Mouse (Mus musculus) left cerebral cortex, postnatal 10 days (tissue): Measurements from ENCODE around the gene Orai3. TPM values are rescaled to one million over a fixed set of nuclear protein-coding genes. Genes with fewer than 3 reads are reported as not detected.
A peak's percentile ranks its signal among the peaks of the same experiment; 100 is the strongest.

ENCODE experiments used
- DNase-seq, 2 experiments: peaks; one replicate each; pipeline ENCODE4 v3.0.0; 2021 to 2022; ENCODE audit warnings: low spot score in 2 of 2, mixed read lengths in 1 of 2; ENCODE audit errors: extremely low spot score in 1 of 2
- intact Hi-C: fragments of 180-260 bp; cut with DNase I; formaldehyde crosslinking; loops from one replicate; pipeline ENCODE4 v1.15.1; 2025
- total RNA-seq, 2 experiments: library from RNA; stranded (reverse); gene quantifications; 2 replicates each; pipeline ENCODE4 v1.2.3; 2021

Orai3 gene
- total RNA-seq, 2 experiments from 2014 or later: 17.4 to 19.6 TPM

DNA sequence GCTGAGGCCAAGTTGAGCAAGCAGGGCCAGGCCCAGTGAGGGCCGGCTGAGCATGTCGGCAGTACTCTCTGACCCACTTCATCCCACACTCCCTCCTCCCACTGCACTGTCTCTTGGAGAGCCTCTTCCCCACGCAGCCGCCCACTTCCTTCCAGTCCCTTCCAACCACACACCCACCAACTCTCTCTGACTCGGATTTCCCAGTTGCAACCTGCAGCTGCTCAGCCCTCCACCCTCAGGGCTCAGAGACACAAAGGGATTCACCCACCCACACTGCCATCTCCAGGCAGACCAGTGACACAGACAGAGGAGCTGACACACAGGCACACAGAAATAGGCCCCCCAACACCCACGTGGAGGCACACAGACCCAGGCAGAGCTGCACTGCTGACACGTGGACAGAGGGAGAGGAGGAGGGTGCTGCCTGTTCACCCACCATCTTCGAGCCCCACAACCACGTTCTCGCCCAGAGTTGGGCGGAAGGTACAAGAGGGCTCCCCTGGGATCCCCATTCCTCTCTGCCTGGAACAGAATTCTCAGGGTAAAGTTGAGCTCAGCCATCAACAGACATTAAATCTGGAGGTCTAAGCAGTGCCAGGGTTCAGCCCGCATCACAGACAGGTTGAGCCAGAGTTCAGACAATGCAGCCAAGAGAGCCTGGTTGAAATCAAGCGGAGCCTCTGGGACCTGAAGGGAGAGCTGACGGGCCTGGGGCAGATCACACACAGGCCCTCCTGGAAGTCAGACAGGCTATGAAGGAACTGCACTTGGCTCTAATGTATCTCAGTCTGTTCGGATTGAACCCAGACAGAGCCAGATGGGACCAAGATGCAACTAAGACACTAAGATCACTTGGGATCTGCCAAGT lies 46.6 kb downstream of the Orai3 start:
- intact Hi-C loops: no loop called here
- DNase-seq: peak in 1 of 2 experiments; percentile 74

GRCm38 (mm10) chr7:127817053-127817452 lies 47.4 kb downstream of the Orai3 start:
- no peak for DNase-seq
- intact Hi-C loops: no loop called here

DNA sequence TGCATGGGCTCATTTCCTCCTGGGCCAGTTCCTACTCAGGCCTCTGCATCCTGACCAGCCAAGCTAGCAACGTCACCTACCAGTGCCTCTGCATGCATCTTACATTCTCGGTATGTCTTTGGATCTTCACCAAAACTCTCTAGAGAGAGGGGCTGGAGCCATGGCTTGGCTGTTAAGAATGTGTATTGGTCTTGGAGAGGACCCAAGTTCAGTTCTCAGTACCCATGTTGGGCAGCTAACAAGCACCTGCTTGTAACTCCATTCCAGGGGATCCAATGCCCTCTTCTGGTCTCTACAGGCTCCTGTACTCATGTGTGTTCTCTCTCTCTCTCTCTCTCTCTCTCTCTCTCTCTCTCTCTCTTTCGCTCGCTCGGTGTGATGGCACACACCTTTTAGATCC lies 48.2 kb downstream of the Orai3 start:
- intact Hi-C loops: no loop called here
- no peak for DNase-seq

DNA sequence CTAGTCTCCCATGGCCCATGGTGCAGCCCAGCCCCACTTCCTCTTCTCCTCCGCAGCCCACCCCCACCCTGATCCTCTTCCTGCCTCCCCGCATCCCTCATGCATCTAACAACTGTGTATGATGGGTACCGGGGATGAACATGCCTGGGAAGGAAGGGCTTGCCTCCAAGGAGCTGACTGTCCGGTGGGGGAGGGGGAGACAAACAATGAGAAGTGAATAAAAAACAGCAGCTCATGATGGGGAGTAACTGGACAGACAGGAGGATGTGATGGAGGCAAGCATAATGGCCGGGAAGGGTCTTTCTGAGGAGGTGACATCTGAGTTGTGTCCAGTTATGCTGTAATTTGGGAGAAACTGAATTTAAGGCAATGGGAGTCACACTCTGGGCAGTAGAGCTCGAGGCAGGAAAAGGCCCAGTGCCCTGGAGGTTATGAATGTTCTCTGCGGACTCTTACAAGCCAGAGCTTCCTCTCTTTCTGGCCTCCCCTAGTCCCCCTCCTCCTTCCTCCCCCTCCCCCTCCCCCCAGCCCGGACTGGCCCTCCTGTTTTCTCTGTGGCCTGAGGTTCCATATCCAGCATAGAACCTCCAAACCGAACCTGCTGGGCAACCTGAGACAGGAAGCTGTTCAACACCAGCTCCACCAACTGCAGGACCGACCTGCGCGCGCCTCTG lies 51.4 kb downstream of the Orai3 start:
- DNase-seq: no peak
- intact Hi-C loops: no loop called here

DNA sequence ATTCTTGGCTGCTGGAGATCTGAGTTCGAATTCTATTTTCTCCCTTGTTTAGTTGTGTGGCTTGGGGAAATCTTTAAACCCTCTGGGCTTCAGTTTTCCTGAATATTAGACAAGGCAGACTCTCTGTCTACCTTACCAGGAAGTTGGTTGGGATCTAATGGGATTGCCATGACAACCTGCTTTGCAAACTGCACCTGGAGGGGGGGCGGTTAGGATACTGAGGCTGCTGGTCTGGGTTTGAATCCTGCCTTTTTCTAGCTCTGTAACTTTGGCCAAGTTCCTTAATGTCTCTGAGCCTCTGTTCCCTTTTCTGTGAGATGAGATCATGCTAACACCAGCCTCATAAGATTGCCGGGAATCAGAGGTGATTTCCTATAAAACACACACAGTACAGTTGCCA lies 52.9 kb downstream of the Orai3 start:
- no peak for DNase-seq
- intact Hi-C loops: no loop called here

DNA sequence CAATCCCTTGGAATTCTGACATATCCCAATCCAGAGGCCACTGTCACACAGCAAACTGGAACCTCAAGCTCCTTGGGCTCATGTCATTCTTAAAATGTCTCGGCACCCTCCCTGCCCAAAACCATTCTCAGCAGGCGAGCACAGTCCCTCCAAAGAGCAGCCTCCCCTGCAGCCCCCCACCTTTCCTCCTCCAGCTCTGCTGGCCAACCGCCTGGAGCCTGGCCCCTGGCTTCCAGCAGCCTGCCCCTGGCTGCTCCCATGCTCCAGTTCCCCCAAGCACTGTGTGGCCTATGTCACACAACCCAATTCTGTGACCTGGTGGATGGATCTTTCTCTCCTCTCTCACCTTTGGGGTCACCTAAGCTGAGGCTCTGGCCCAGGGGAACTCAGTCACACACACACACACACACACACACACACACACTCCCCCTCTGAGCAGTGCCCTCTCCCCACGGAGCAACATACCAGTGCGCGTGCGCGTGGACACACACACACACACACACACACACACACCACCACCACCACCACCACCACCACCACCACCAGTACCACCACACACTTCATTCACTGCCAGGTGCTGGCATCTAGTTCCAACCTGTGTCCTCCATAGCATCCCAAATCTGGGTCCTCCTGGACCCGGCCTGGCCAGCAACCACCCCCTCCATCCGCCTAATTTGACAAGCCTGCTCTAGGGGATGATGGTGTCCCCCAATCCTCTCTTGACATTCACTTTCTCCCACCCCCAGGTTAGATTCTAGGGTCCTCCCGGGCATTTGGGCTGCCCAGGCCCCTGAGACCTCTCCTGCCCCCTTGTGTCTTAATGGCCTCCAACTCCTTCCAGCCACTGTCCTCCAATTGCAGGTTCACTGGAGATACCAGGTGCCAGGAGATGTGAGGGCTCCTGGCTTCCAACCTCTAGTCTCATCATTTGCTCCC lies 53.9 kb downstream of the Orai3 start:
- DNase-seq: no peak
- intact Hi-C loops: no loop called here

DNA sequence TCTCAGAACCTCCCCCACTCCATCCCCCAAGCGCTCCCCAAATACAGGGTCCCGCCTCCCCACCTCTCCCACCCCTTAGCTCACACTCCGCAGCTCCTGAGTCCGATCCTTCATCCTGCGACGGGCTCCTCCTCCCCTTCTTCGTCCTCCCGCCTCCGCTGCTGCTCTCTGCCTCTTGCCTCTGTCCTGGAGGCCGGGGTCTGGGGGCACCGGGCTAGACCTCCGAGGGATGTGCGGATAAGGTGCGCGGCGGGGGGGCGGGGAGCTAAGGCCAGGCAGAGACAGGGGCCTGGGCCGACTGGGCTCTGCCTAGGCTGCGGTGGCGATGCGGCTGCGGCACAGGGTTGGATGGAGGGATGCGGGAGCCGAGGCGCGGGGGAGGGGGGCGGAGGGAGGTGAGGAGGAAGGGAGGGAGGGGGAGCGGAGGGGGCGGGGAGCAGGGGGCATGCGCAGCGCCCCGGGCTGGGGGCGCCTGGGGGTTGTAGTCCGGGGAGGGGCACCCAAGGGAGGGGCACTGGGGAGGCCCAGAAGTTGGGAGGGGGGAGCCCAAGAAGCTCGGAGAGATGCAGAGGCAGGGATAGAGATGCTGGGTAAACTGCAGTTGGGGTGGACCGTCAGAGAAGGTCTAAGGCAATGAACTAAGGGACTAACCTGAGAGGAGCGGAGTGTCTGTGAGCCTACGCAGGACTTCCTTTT lies 54.7 kb downstream of the Orai3 start, which contains the start of the genes Stx4a and Stx1b:
Gene Stx4a, plus strand, starts transcription at position 119 of the 696 bp plus-strand sequence.
Gene Stx1b, minus strand, starts transcription at position 374 of the 696 bp plus-strand sequence.
- DNase-seq: peak; percentile 52 to 90
- intact Hi-C loops: no loop called here

Other genes with a start within 250 kb of the Orai3 start
- gene Tmem265, start 208.4 kb upstream of the Orai3 start, total RNA-seq: 1 to 10 TPM; 1.8 to 4.9 TPM
- 10 to 100 TPM; 71.4 to 76.7 TPM for gene Phkg2, start 196.5 kb upstream of the Orai3 start, total RNA-seq
- 1 to 10 TPM; 8.1 to 8.3 TPM for gene Ccdc189, start 181.2 kb upstream of the Orai3 start, total RNA-seq
- gene Rnf40, start 181.0 kb upstream of the Orai3 start, total RNA-seq: 10 to 100 TPM; 63.8 to 64.1 TPM
- gene Zfp629, start 154.0 kb upstream of the Orai3 start, total RNA-seq: 10 to 100 TPM; 22.3 to 29.8 TPM
- 10 to 100 TPM; 55.1 to 55.9 TPM for gene Bcl7c, start 60.9 kb upstream of the Orai3 start, total RNA-seq
- gene Ctf1, start 57.1 kb upstream of the Orai3 start, total RNA-seq: 1 to 10 TPM; 2.9 to 4.5 TPM
- not detected for gene Ctf2, start 37.6 kb upstream of the Orai3 start, total RNA-seq
- 100 to 1,000 TPM in 1 of 2 experiments, 10 to 100 TPM in 1; 99.3 to 107 TPM for gene Fbxl19, start 25.3 kb upstream of the Orai3 start, total RNA-seq
- 10 to 100 TPM; 35.0 to 40.9 TPM for gene Setd1a, start 6.9 kb downstream of the Orai3 start, total RNA-seq
- 1 to 10 TPM; 3.0 to 4.7 TPM for gene Gm49388, start 15.8 kb downstream of the Orai3 start, total RNA-seq
- gene Hsd3b7, start 30.8 kb downstream of the Orai3 start, total RNA-seq: 1 to 10 TPM; 2.4 to 4.5 TPM
- 10 to 100 TPM; 48.0 to 52.9 TPM for gene Stx4a, start 54.5 kb downstream of the Orai3 start, total RNA-seq
- 100 to 1,000 TPM; 340 to 347 TPM for gene Stx1b, start 54.7 kb downstream of the Orai3 start, total RNA-seq
- gene Zfp646, start 106.4 kb downstream of the Orai3 start, total RNA-seq: 10 to 100 TPM; 24.7 to 24.8 TPM
- gene Zfp668, start 107.0 kb downstream of the Orai3 start, total RNA-seq: 10 to 100 TPM; 23.3 to 26.0 TPM
- under 1 TPM; 0.49 to 0.73 TPM for gene Prss53, start 121.2 kb downstream of the Orai3 start, total RNA-seq
- gene Gm21974, start 125.6 kb downstream of the Orai3 start, total RNA-seq: not detected
- 10 to 100 TPM; 23.9 to 24.6 TPM for gene Vkorc1, start 125.8 kb downstream of the Orai3 start, total RNA-seq
- gene Bckdk, start 134.3 kb downstream of the Orai3 start, total RNA-seq: 10 to 100 TPM; 43.0 to 43.2 TPM
- gene Kat8, start 142.7 kb downstream of the Orai3 start, total RNA-seq: 10 to 100 TPM; 24.2 to 26.9 TPM
- gene Prss8, start 160.3 kb downstream of the Orai3 start, total RNA-seq: under 1 TPM; 0.64 to 0.81 TPM
- gene Prss36, start 176.9 kb downstream of the Orai3 start, total RNA-seq: 10 to 100 TPM; 12.2 to 14.4 TPM
- 100 to 1,000 TPM; 387 to 389 TPM for gene Fus, start 197.6 kb downstream of the Orai3 start, total RNA-seq
- gene Pycard, start 224.1 kb downstream of the Orai3 start, total RNA-seq: 1 to 10 TPM; 3.7 to 5.5 TPM
- gene Trim72, start 234.1 kb downstream of the Orai3 start, total RNA-seq: under 1 TPM; 0.39 to 0.62 TPM